Mouse (Mus musculus): ENCODE results near the gene Gdpd4.
A peak's percentile ranks its signal among the peaks of the same experiment; 100 is the strongest.

Gdpd4 gene

GRCm38 (mm10) chr7:97919742-97920141 lies at the start of gene Gdpd4:
Gdpd4 (plus strand) TSS chr7:97919955.
- DNase-seq (ENCODE audit: low read depth, low spot score) = no peak

GRCm38 (mm10) chr7:97872396-97872795 lies 47.4 kb upstream of the Gdpd4 start:
- DNase-seq (ENCODE audit: low read depth, low spot score) = no peak

- DNase-seq (ENCODE audit: low read depth, low spot score) = no peak
Measured at GRCm38 (mm10) chr7:97873317-97873716, 46.4 kb upstream of the Gdpd4 start.

GRCm38 (mm10) chr7:97877846-97878538 lies 41.8 kb upstream of the Gdpd4 start:
- no peak for DNase-seq (ENCODE audit: low read depth, low spot score)

GRCm38 (mm10) chr7:97911646-97912045 lies 8.1 kb upstream of the Gdpd4 start:
- DNase-seq (ENCODE audit: low read depth, low spot score) = peak; percentile 59

- no peak for DNase-seq (ENCODE audit: low read depth, low spot score)
Measured at GRCm38 (mm10) chr7:97914833-97915516, 4.8 kb upstream of the Gdpd4 start.

- no peak for DNase-seq (ENCODE audit: low read depth, low spot score)
Measured at GRCm38 (mm10) chr7:97925819-97926218, 6.1 kb downstream of the Gdpd4 start.

GRCm38 (mm10) chr7:97926978-97927377 lies 7.2 kb downstream of the Gdpd4 start:
- no peak for DNase-seq (ENCODE audit: low read depth, low spot score)

- DNase-seq (ENCODE audit: low read depth, low spot score) = no peak
Measured at GRCm38 (mm10) chr7:97944485-97944884, 24.7 kb downstream of the Gdpd4 start.

- no peak for DNase-seq (ENCODE audit: low read depth, low spot score)
Measured at GRCm38 (mm10) chr7:97972486-97972885, 52.7 kb downstream of the Gdpd4 start.

- peak; percentile 55 for DNase-seq (ENCODE audit: low read depth, low spot score)
Measured at GRCm38 (mm10) chr7:97977463-97977862, 57.7 kb downstream of the Gdpd4 start.

- DNase-seq (ENCODE audit: low read depth, low spot score) = no peak
Measured at GRCm38 (mm10) chr7:97984108-97984834, 64.5 kb downstream of the Gdpd4 start.

GRCm38 (mm10) chr7:98002617-98003016 lies 82.9 kb downstream of the Gdpd4 start:
- no peak for DNase-seq (ENCODE audit: low read depth, low spot score)

- no peak for DNase-seq (ENCODE audit: low read depth, low spot score)
Measured at GRCm38 (mm10) chr7:98048101-98048824, 128.5 kb downstream of the Gdpd4 start.

GRCm38 (mm10) chr7:98051980-98052379 lies 132.2 kb downstream of the Gdpd4 start:
- peak; percentile 18 for DNase-seq (ENCODE audit: low read depth, low spot score)

GRCm38 (mm10) chr7:98054461-98054860 lies 134.7 kb downstream of the Gdpd4 start:
- no peak for DNase-seq (ENCODE audit: low read depth, low spot score)

GRCm38 (mm10) chr7:98054942-98055341 lies 135.2 kb downstream of the Gdpd4 start:
- DNase-seq (ENCODE audit: low read depth, low spot score) = no peak

GRCm38 (mm10) chr7:98066229-98066628 lies 146.5 kb downstream of the Gdpd4 start:
- DNase-seq (ENCODE audit: low read depth, low spot score) = peak; percentile 19

GRCm38 (mm10) chr7:98071620-98072019 lies 151.9 kb downstream of the Gdpd4 start:
- DNase-seq (ENCODE audit: low read depth, low spot score) = peak; percentile 64

- no peak for DNase-seq (ENCODE audit: low read depth, low spot score)
Measured at GRCm38 (mm10) chr7:98077453-98077852, 157.7 kb downstream of the Gdpd4 start.

- no peak for DNase-seq (ENCODE audit: low read depth, low spot score)
Measured at GRCm38 (mm10) chr7:98082376-98082775, 162.6 kb downstream of the Gdpd4 start.

Data from skeletal muscle tissue, adult 2 months (tissue).